Mouse (Mus musculus) lung, adult 2 months (tissue): ENCODE data around the gene Acsm5.

Experiments
- CTCF ChIP-seq: fragments of 200-500 bp; IDR thresholded peaks from 2 replicates; pipeline ENCODE4 v1.5.1; 2011; ENCODE audit warnings: mild to moderate bottlenecking, low read length, control low read depth; ENCODE audit not compliant: insufficient read depth
- POLR2A ChIP-seq: fragments of 200-500 bp; IDR thresholded peaks from 2 replicates; pipeline ENCODE4 v1.6.1; 2011; ENCODE audit warnings: low read depth, mild to moderate bottlenecking, control low read depth, low read length, borderline replicate concordance; ENCODE audit errors: extremely low read depth

DNA sequence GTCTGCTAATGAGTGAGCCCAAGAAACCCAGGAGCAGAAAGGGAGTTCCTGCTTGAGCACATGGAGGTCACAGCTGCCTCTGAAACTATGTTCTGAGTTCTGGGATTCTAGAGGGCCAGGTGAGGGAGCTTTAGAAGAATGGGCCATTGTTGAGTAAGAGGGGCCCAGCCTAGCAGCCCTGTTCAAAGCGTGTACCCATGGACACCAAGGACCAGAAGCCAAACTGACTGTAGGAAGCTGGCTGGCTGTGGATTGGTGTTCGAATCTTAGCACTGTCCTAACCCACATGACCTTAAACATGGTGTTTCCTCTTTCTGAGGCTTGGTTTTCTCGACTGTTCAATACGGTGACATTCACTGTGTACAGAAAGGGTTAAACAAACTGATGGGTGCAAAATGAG is 4.1 kb downstream of the Acsm5 start, which contains the start of gene Pdilt:
- TF ChIP-seq CTCF (no peak), POLR2A (no peak)
